Mouse (Mus musculus): ENCODE data around the gene Hes2. TPM values are rescaled to one million over a fixed set of nuclear protein-coding genes. Genes with fewer than 3 reads are reported as not detected.
A peak's percentile ranks its signal among the peaks of the same experiment; 100 is the strongest.

Hes2 gene
- total and polyA plus RNA-seq, 2 experiments from 2014 or later: not detected

DNA sequence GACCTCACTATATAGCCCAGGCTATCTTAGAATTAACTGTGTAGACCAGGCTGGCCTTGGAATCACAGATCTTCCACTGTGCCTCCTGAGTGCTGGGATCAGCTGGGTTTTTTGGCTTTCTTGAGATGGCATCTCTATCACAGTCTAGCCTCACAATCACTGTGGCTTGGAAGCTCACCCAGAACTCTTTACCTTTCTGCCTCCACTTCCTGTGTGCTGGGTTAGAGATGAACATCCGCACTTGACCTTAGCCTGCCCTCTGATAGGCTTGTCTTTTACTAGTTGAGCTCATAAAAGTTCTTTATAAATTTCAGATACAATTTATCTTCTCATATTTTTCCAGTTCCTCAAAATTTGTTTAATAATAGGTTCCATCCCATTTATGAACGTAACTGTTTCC is 30.0 kb downstream of the Hes2 start:
- Histone ChIP-seq H3K4me1 (ENCODE audit: insufficient read depth, low read length) (peaks cover 12% of the 10 kb centered on the region), H3K27ac (no peak overlapping the region), H3K36me3 (ENCODE audit: insufficient read depth, low read length) (no peaks in the 10 kb centered on the region), H3K4me2 (ENCODE audit: low read depth, low read length) (no peak overlapping the region), H3K4me3 (ENCODE audit: low read length) (no peak overlapping the region), H3K27me3 (ENCODE audit: insufficient read depth, low read length) (no peaks in the 10 kb centered on the region), H3K9me3 (ENCODE audit: low read length) (no peaks in the 10 kb centered on the region), H3K9ac (replicated peaks; ENCODE audit: low read length) (no peak overlapping the region)
- WGBS: 92% methylated on average over 2 of the region's 2 CpGs
- no peak for ATAC-seq
- TF ChIP-seq CTCF (IDR thresholded peaks at IDR 0.05; ENCODE audit: low read depth): no peak
- DNase-seq (ENCODE audit: low spot score): no peak

DNA sequence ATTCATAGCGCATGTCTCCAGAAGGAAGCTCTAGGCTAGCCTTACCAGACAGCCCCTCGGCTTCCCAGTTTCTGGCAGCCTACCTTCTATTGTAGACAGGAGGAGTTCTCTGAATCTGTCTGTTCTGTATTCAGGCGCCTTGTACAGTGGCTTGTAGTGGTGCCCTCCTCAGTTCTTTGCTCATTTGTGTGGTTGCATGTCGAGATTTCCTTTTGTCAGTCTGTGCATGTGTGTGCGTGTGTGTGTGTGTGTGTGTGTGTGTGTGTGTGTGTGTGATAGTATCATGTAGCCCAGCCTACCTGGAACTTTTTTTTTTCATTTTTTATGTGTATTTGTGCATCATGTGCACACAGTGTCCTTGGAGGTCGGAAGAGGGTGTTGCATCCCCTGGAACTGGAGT is 30.4 kb downstream of the Hes2 start:
- peaks cover 12% of the 10 kb centered on the region for H3K4me1 ChIP-seq (ENCODE audit: insufficient read depth, low read length)
- H3K36me3 ChIP-seq (ENCODE audit: insufficient read depth, low read length): no peaks in the 10 kb centered on the region
- no peaks in the 10 kb centered on the region for H3K9me3 ChIP-seq (ENCODE audit: low read length)
- no peak overlapping the region for H3K27ac ChIP-seq
- ATAC-seq (no peak), DNase-seq (ENCODE audit: low spot score) (no peak)
- H3K4me3 ChIP-seq (ENCODE audit: low read length): no peak overlapping the region
- TF ChIP-seq CTCF (IDR thresholded peaks at IDR 0.05; ENCODE audit: low read depth): no peak
- no peak overlapping the region for H3K4me2 ChIP-seq (ENCODE audit: low read depth, low read length)
- H3K9ac ChIP-seq (replicated peaks; ENCODE audit: low read length): no peak overlapping the region
- 84% methylated on average over 6 of the region's 6 CpGs for WGBS
- H3K27me3 ChIP-seq (ENCODE audit: insufficient read depth, low read length): no peaks in the 10 kb centered on the region

DNA sequence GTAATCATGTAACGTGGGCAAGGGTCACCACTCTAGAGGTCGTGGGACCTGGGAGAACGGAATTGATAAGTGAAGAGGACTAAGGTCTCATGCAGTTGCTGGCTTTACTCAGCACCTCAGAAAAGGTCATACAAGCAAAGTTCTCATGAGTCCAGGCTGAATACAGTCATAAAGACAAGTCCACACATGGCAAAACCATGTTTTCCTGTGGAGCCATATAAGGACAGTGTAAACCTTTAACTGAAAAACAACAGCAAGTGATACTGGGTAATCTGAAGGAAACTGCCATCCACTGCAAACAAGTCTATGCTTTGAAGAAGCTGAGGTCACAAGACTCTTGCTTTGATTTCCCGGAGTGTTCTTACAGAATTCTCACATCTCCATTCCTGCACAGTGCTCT is 31.0 kb downstream of the Hes2 start:
- Histone ChIP-seq H3K4me1 (ENCODE audit: insufficient read depth, low read length) (peaks cover 12% of the 10 kb centered on the region), H3K9ac (replicated peaks; ENCODE audit: low read length) (no peak overlapping the region), H3K36me3 (ENCODE audit: insufficient read depth, low read length) (no peaks in the 10 kb centered on the region), H3K4me3 (ENCODE audit: low read length) (no peak overlapping the region), H3K4me2 (ENCODE audit: low read depth, low read length) (no peak overlapping the region), H3K9me3 (ENCODE audit: low read length) (no peaks in the 10 kb centered on the region), H3K27me3 (ENCODE audit: insufficient read depth, low read length) (no peaks in the 10 kb centered on the region), H3K27ac (no peak overlapping the region)
- DNase-seq (ENCODE audit: low spot score) (no peak), ATAC-seq (no peak)
- no peak for TF ChIP-seq CTCF (IDR thresholded peaks at IDR 0.05; ENCODE audit: low read depth)
- WGBS: 89% methylated on average over 4 of the region's 4 CpGs

DNA sequence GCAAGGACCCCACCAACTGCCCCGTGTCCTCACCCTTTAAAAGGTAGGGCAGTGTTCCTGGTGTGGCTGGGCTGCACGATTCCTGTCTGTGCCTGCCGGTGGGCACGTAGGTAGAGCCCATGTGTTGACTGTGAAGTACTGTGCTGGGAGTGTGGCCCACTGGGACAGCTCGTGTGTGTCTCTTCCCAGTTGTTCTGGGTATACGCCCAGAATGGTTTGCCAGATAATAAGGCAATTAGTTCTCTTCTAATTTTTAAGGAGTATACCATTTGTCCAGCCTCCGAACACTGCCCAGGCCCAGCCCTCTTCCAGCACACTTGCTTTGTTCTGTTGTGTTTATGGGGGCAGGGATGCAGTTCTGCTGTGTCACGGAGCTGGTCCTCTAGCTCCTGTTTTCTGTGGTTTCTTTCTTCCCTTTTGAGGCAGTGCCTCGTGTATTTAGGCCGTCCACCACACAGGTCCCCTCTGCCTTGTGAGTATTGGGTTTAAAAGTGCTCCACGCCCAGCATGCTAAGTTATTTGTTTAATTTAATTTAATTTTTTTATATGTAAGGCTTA is 31.5 kb downstream of the Hes2 start:
- Histone ChIP-seq H3K27ac (0 out of 2 replicates have a peak overlapping the region, but pooled peaks have one; percentile 11), H3K4me1 (ENCODE audit: insufficient read depth, low read length) (peaks cover 12% of the 10 kb centered on the region), H3K9me3 (ENCODE audit: low read length) (no peaks in the 10 kb centered on the region), H3K36me3 (ENCODE audit: insufficient read depth, low read length) (no peaks in the 10 kb centered on the region), H3K27me3 (ENCODE audit: insufficient read depth, low read length) (no peaks in the 10 kb centered on the region), H3K9ac (replicated peaks; ENCODE audit: low read length) (no peak overlapping the region), H3K4me3 (ENCODE audit: low read length) (no peak overlapping the region), H3K4me2 (ENCODE audit: low read depth, low read length) (no peak overlapping the region)
- TF ChIP-seq CTCF (IDR thresholded peaks at IDR 0.05; ENCODE audit: low read depth): no peak
- no peak for ATAC-seq
- DNase-seq (ENCODE audit: low spot score): no peak
- 57% methylated on average over 11 of the region's 11 CpGs for WGBS

DNA sequence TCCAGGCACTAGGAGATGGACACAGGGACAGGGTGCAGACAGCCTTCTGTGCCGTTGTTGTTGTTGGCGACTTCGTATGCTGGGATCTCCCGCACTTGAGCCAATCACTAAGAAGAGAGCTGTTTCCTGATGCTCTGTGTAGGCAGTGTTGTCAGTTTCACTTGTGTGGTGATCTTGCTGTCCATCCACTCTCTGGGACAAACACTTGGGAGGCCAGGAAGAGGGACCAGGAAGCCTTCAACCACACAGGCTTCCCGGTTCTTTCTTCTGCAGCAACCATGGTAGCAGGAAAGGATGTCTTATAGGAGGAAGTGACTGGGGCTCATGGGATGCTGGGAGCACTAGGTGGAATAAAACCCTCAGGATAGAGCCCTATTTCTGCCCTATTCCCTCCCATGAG is 32.0 kb downstream of the Hes2 start:
- 71% methylated on average over 5 of the region's 5 CpGs for WGBS
- no peaks in the 10 kb centered on the region for H3K27me3 ChIP-seq (ENCODE audit: insufficient read depth, low read length)
- no peak for DNase-seq (ENCODE audit: low spot score)
- H3K4me3 ChIP-seq (ENCODE audit: low read length): no peak overlapping the region
- ATAC-seq: no peak
- peaks cover 11% of the 10 kb centered on the region for H3K4me1 ChIP-seq (ENCODE audit: insufficient read depth, low read length)
- H3K9ac ChIP-seq (replicated peaks; ENCODE audit: low read length): no peak overlapping the region
- no peak overlapping the region for H3K4me2 ChIP-seq (ENCODE audit: low read depth, low read length)
- H3K27ac ChIP-seq: peak overlapping the region; percentile 11; the same call in 1 of the 2 replicates
- H3K36me3 ChIP-seq (ENCODE audit: insufficient read depth, low read length): no peaks in the 10 kb centered on the region
- H3K9me3 ChIP-seq (ENCODE audit: low read length): no peaks in the 10 kb centered on the region
- TF ChIP-seq CTCF (IDR thresholded peaks at IDR 0.05; ENCODE audit: low read depth): no peak

DNA sequence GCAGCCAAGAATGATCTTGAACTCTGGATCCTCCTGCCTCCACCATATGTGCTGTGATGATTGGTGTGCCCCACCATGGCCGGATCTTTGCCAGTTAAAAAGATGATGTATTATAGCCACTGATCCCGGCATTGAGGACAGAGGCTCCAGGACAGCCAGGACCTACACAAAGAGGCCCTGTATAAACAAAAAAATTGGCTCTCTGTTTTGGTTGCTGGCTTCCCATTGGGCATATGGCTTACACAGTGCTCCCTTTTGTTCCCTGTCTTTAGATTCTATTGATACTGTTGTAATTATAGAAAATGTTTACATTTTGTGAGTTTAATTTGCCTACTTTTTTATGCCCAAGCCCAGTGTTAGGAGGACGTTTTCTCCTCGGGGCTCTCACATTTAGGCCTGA is 33.9 kb downstream of the Hes2 start:
- no peaks in the 10 kb centered on the region for H3K4me1 ChIP-seq (ENCODE audit: insufficient read depth, low read length)
- H3K4me3 ChIP-seq (ENCODE audit: low read length): no peak overlapping the region
- no peaks in the 10 kb centered on the region for H3K27me3 ChIP-seq (ENCODE audit: insufficient read depth, low read length)
- H3K27ac ChIP-seq: peak overlapping the region; percentile 16; the same call in 1 of the 2 replicates
- H3K4me2 ChIP-seq (ENCODE audit: low read depth, low read length): no peak overlapping the region
- ATAC-seq (no peak), DNase-seq (ENCODE audit: low spot score) (peak; percentile 31)
- no peak overlapping the region for H3K9ac ChIP-seq (replicated peaks; ENCODE audit: low read length)
- H3K36me3 ChIP-seq (ENCODE audit: insufficient read depth, low read length): no peaks in the 10 kb centered on the region
- 30% methylated on average over 4 of the region's 4 CpGs for WGBS
- no peaks in the 10 kb centered on the region for H3K9me3 ChIP-seq (ENCODE audit: low read length)
- no peak for TF ChIP-seq CTCF (IDR thresholded peaks at IDR 0.05; ENCODE audit: low read depth)

DNA sequence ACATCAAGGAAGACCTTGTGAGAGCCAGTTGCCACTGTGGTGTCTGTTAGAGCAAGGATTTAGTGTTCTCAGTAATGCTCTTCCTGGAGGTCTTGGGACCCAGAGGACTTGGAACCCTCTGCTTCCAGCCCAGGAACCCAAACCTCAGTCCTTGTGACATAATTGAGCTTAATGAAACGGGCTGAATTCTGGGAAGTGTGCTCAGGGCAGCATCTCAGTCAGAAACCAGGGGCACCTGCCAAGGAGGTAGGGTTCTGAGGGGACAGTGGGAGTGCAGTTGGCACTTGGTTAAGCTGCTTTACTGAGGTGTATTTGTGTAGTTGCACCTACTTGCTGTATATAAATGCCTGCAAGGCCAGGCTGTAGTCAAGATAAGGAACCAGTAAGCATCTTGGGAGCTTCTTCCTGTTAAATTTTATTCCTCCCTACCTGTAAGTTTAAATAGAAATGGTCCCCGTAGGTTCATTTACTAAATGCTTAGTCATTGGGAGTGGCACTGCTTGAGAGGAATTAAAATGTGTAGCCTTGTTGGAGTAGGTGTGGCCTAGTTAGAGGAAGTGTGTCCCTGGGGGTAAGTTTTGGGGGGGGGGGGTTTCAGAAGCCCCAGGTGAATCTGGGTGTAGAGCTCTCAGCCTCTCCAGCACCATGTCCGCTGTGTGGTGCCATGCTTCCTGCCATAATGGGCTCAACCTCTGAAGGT is 36.0 kb downstream of the Hes2 start:
- no peaks in the 10 kb centered on the region for H3K4me1 ChIP-seq (ENCODE audit: insufficient read depth, low read length)
- DNase-seq (ENCODE audit: low spot score) (no peak), ATAC-seq (no peak)
- 88% methylated on average over 3 of the region's 3 CpGs for WGBS
- H3K9ac ChIP-seq (replicated peaks; ENCODE audit: low read length): no peak overlapping the region
- H3K4me3 ChIP-seq (ENCODE audit: low read length): no peak overlapping the region
- no peaks in the 10 kb centered on the region for H3K27me3 ChIP-seq (ENCODE audit: insufficient read depth, low read length)
- H3K4me2 ChIP-seq (ENCODE audit: low read depth, low read length): no peak overlapping the region
- no peaks in the 10 kb centered on the region for H3K36me3 ChIP-seq (ENCODE audit: insufficient read depth, low read length)
- TF ChIP-seq CTCF (IDR thresholded peaks at IDR 0.05; ENCODE audit: low read depth): no peak
- no peak overlapping the region for H3K27ac ChIP-seq
- H3K9me3 ChIP-seq (ENCODE audit: low read length): no peaks in the 10 kb centered on the region
